Mouse (Mus musculus) layer of hippocampus, adult 8-10 months (tissue): ENCODE measurements around the gene Hoxa5. TPM values are rescaled to one million over a fixed set of nuclear protein-coding genes. Genes with fewer than 3 reads are reported as not detected.

Experiments used
- DNase-seq, 2 experiments: peaks; one replicate each; pipeline ENCODE4 v3.0.0; 2022; ENCODE audit warnings: low spot score in 2 of 2
- total RNA-seq, 4 experiments: library from RNA; stranded (reverse); gene quantifications; 2 replicates each; pipeline ENCODE4 v1.2.4; 2022

Hoxa5 gene
- total RNA-seq, 4 experiments from 2014 or later = not detected

DNA sequence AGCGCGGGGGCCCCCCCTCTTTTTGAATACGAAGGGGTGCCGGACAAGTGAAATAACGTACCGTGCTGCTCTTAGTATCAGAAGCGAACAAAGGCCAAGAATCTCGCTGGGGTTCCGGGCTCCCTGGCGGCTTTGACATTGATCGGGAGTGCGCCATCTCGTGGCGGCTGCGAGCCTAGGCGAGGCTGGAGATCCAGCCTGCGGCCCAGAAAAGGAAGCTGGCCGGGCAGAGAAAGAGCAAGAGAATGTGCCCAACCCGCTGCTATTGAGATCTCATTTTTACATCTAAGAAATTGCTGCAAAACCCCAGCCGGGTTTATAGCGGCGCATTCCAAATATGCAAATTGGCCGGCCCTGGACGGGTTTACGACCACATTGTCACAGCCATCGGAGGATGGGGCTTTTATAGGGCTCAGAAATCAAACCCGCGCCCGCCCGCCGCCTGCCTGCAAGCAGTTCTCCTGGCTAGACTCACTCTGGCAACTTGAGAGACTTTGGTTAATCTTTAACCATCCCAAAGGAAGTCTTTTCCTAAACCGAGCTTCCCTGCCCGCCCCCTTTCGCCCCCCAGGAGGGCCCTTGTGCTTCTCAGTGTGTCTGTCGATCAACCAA lies 36.1 kb upstream of the Hoxa5 start, which contains the start of gene Hoxa10:
Gene Hoxa10 (minus strand): TSS at position 466 of the 612 bp plus-strand sequence.
- no peak for DNase-seq

DNA sequence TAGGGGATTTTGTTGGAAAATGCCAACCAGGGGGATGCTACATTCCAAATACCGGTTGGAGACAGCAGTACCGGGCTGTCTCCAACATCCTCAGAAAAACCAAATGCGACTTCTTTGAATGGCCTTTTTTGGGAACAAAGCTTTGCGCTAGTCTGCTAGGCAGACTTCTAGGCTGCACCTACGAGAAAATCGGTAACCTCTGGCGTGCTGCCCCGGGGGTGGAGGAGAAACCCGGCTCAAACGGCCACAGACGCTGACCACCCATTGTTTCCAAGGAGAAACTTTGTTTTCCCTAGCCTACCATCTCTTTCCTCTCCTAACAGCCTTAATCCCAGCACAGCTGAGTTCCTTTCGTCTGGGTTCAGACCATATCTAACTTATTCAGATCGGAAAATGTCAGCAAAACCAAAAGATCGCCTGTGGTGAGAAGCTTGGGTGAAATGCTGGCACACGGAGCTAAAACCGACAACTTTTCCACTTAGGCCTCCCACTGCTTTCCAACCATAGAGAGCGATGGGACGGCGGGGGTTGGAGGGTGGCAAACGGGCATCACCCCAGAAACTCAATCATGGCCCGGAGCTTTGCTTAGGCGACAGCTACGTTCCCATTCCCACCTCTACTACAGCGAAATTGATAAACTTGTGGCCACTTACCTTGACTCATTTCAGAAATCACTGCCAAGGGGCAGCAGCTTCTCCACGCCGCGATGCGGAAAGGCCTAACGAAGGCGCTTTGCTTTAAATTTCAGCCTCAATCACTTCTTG lies 35.4 kb upstream of the Hoxa5 start:
- no peak for DNase-seq

- no peak for DNase-seq
Measured at GRCm38 (mm10) chr6:52238976-52239375, 34.6 kb upstream of the Hoxa5 start.

- no peak for DNase-seq
Measured at GRCm38 (mm10) chr6:52238155-52238545, 33.8 kb upstream of the Hoxa5 start.

DNA sequence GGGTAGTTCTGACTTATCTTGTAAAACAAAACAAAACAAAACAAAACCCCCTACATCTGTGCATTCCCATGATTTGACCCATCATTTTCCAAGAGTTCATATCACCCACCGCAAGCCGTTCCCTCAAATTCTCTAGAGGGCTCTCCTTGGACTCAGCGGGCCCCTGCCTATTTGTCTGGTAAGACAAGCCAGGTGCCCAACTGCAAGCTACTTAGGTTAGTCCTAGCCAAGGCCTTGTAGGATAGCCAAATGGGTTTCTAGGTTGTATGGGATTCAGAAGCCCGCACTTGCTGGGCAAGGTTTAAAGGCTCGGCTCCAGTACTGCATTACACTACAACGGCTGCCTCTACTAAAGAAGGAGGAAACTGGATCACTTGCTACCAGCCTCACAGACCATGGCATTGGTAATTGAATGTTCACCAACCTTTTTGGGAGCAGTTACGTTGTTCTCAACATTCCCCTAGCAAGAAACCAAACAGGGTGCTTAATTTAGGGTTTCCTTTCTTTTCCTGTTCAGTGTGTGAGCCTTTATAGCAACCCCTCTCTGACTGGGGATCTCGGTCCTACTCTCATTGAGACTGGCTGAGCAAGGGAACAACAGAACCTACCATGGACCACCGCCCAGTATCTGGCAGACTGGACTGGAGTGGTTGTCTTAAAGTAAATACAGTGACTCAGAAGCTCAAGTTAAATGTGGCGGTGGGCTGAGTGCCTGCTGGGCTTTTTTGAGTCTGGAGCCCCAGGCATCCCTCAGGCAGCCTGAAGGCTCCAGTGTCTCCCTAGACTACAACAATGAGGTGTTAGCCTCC lies 33.2 kb upstream of the Hoxa5 start:
- no peak for DNase-seq

- no peak for DNase-seq
Measured at GRCm38 (mm10) chr6:52236806-52237205, 32.4 kb upstream of the Hoxa5 start.

- no peak for DNase-seq
Measured at GRCm38 (mm10) chr6:52235866-52236265, 31.5 kb upstream of the Hoxa5 start.

DNA sequence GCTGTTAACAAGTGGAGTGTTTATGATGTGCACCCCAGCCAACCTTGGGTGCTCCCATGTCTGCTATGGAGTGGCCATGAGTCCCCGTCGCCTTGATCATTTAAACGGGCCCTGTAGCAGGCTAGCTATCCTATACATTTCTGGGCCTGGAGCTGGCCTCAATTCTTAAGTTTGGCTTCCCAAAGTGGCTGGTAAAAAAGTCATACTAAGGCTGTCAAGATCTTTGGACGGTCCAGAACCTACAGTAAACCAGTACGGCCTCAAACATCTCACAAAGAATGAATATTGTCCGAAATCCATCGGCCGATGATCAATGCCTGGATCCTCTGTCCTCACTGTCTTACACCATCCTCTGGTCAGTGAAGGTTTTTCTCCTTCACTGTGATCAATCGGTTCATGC lies 30.9 kb upstream of the Hoxa5 start:
- DNase-seq = no peak

DNA sequence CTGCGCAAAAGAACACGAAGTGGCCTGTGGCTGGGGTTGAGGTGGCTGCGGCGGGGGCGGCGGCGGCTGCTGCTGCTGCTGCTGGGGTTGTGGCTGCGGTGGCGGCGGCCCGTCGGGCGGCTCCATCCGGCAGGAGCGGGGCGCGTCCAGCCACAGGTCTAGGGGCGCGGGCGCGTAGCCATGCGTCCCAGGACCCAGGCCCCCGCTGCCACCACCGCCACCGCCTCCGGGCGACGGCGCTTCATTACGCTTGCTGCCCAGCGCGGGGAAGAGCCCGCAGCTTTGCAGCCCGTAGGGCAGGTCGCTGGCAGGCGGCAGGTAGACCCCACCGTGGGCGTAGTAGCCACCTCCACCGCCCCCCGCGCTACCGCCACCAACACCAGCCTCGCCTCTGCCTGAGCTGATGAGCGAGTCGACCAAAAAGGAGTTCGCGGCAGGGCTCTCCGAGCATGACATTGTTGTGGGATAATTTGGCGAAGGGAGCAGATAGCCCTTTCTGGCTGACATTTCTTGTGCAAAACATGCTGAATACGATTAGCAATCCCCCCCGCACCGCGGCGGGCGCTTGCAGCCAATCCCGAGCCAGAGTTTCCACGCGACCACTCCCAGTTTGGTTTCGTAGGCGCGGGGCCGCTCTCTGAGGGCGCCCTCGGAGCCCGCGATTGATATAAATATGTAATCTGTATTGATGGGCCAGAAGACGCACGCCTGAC lies 30.2 kb upstream of the Hoxa5 start:
- no peak for DNase-seq

DNA sequence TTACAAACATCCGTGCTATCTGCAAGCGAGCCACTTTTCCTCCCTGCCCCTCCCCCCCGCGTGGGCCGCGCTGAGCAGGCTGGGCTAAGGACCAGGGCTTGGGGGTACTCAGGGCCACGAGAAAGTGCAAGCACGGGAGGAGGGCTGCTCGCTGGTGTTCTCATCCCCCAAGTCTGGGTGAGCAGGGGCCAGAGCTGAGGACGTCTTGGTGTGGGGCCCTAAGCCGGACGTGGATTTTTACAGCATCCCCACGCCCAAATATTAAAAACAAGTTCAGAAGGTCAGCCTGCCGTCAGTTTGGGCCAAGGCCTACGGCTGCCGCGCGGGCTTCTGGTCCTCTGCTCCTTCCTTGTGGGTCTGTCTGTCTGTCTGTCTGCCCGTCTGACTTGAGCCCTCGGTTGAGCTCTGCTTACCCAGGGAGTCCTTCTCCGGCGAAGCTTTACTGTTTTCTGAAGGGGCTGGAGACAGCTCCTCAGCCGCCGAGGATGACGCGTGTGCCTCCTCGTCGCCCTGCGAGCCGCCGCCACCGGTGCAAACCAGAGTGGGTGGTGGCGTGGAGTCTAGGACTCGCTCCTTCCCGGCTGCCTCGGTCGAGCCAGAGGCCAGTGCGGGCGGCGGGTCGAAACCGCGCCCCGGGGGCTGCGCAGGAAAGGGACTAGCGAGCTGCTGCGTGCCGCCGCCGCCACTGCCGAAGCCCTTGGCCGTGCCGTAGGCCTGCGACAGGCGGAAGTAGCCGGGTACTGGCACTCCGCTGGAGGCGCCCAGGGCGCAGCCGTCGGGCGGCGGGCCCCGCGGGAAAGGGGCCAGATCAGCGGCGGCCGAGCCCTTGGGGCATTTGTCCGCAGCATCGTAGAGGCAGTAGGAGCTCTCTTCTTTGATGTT lies 29.4 kb upstream of the Hoxa5 start:
- DNase-seq = no peak

- no peak for DNase-seq
Measured at GRCm38 (mm10) chr6:52232984-52233545, 28.7 kb upstream of the Hoxa5 start.

DNA sequence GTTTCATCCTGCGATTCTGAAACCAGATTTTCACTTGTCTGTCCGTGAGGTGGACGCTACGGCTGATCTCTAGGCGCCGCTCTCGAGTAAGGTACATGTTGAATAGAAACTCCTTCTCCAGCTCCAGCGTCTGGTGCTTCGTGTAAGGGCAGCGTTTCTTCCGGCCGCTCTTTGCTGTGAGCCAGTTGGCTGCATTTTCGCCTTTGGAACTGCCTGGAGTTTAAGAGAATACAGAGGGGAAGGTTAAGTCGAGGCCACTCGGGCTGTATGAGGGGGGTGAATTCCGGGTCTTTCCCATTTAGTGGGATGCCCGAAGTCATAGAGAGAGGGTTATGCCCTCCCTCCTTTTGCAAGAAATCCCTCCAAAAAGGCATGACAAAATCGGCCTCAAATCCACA lies 28.2 kb upstream of the Hoxa5 start:
- DNase-seq = no peak

- no peak for DNase-seq
Measured at GRCm38 (mm10) chr6:52231885-52232567, 27.6 kb upstream of the Hoxa5 start.

DNA sequence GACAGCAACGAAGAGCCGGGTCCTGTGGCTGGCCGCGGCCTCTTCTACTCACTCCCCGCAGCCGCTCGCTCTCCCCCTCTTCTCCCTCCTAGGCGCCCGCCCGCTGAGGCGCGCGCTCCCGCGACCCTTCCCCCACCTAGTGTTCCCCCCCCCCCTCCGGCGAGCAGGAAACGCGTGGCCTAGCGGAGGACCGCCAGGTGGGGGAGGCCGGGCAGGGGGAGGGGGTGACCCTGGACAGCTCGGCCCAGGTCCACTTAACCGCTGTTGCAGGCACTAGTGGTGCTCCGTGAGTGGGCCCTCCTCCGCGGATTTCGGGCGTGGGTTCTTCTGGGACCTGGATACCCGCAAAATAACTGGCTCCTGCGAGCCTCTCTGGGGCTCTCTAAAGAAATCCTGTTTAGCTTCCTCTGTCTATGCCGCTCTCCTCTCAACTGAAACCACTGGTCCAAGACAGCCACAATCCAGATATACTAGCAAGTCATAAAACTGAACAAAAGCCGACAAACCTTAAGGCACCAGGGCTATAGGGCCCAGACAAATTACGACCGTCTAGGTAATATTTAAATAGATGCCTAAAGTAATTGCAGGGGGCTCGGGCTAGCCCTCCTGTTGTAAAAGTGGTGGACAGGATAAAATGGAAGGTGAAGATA lies 26.3 kb upstream of the Hoxa5 start, which contains the start of gene Hoxa9:
Gene Hoxa9 (minus strand): TSS at position 574 of the 650 bp plus-strand sequence.
- DNase-seq = no peak

GRCm38 (mm10) chr6:52229558-52230416 lies 25.4 kb upstream of the Hoxa5 start:
- no peak for DNase-seq

DNA sequence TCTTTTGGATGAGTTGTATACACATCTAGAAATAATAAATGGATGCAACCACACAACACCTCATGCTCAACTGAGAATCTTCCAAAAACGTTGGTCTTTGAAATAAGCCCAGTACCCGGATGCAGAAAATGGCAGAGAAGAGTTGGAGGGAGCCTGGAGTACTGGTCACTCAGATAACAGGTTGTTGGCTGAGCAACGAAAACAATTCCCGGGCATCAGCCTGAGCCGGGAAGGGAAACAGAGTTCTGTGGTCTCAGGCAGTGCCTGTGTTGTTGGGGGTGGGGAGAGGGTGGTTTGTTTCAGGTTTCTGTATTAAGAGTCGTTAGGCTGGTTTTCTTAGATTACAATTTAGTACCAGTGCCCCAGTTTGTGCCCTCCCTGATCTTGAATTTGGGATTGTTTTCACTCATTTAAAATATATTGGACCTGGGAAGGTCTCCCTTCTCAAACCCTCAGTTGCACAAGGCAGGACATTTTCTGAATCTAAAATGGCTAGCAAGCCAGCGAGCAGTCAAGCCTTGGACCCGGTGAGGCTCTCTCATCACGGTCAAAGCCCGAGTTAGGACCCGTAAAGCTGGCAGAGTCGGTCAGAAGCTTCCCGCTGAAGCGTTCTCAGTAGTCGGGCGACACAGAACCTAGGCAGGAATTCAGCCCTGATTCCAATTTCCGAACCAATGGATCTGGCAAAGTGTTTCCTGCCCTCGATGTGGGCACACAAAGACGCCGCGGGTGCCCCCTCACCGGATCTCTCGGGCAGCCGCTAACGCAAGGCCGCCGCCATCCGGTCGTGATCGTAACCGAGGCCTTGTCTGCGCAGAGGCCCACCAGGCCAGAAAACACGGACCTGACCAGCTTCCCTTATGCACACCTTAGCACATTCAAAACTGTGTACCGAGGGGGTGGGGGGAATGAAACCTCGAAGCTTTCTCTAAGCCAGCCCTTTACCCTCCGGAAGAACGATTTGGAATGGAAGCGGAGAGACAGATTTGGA lies 24.4 kb upstream of the Hoxa5 start:
- DNase-seq = no peak
